Mouse (Mus musculus): ENCODE results near the gene Bud31. TPM values are rescaled to one million over a fixed set of nuclear protein-coding genes. Genes with fewer than 3 reads are reported as not detected.
"Not testable (repeated sequence)": the region's sequence is repeated elsewhere in the genome, so short reads cannot be mapped to it uniquely, and the experiment has no call there.

Bud31 gene
- 121 and 148 TPM in 2 replicates for polyA plus RNA-seq (2012; rRNA removed)

- DNase-seq (ENCODE audit: low read depth), result peak; percentile 98
- peak; percentile 58; the same call in 1 of the 2 replicates for TF ChIP-seq POLR2A (IDR thresholded peaks at IDR 0.05; ENCODE audit: borderline replicate concordance, extremely low read depth, insufficient read depth, insufficient read length, poor library complexity, severe bottlenecking)
- TF ChIP-seq CTCF (IDR thresholded peaks at IDR 0.05; ENCODE audit: borderline replicate concordance, extremely low read depth, insufficient read depth, insufficient read length), result no peak
Measured at GRCm38 (mm10) chr5:145139571-145140519, at the start of gene Bud31, which contains the start of gene Pdap1. Gene Bud31, plus strand, starts transcription at chr5:145140362. Gene Pdap1, minus strand, starts transcription at chr5:145140238.

- DNase-seq (ENCODE audit: low read depth), result no peak
- TF ChIP-seq CTCF (IDR thresholded peaks at IDR 0.05; ENCODE audit: borderline replicate concordance, extremely low read depth, insufficient read depth, insufficient read length) (no peak), POLR2A (IDR thresholded peaks at IDR 0.05; ENCODE audit: borderline replicate concordance, extremely low read depth, insufficient read depth, insufficient read length, poor library complexity, severe bottlenecking) (no peak)
Measured at GRCm38 (mm10) chr5:145096195-145096594, 44.0 kb upstream of the Bud31 start.

- TF ChIP-seq POLR2A (IDR thresholded peaks at IDR 0.05; ENCODE audit: borderline replicate concordance, extremely low read depth, insufficient read depth, insufficient read length, poor library complexity, severe bottlenecking) (no peak), CTCF (IDR thresholded peaks at IDR 0.05; ENCODE audit: borderline replicate concordance, extremely low read depth, insufficient read depth, insufficient read length) (no peak)
- no peak for DNase-seq (ENCODE audit: low read depth)
Measured at GRCm38 (mm10) chr5:145098340-145098821, 41.8 kb upstream of the Bud31 start.

- no peak for DNase-seq (ENCODE audit: low read depth)
- TF ChIP-seq CTCF (IDR thresholded peaks at IDR 0.05; ENCODE audit: borderline replicate concordance, extremely low read depth, insufficient read depth, insufficient read length), result no peak
- no peak for TF ChIP-seq POLR2A (IDR thresholded peaks at IDR 0.05; ENCODE audit: borderline replicate concordance, extremely low read depth, insufficient read depth, insufficient read length, poor library complexity, severe bottlenecking)
Measured at GRCm38 (mm10) chr5:145100960-145101359, 39.2 kb upstream of the Bud31 start.

- not testable (repeated sequence) for DNase-seq (ENCODE audit: low read depth)
Measured at GRCm38 (mm10) chr5:145101451-145101850, 38.7 kb upstream of the Bud31 start.

GRCm38 (mm10) chr5:145102706-145103105 lies 37.5 kb upstream of the Bud31 start:
- no peak for DNase-seq (ENCODE audit: low read depth)
- TF ChIP-seq POLR2A (IDR thresholded peaks at IDR 0.05; ENCODE audit: borderline replicate concordance, extremely low read depth, insufficient read depth, insufficient read length, poor library complexity, severe bottlenecking) (no peak), CTCF (IDR thresholded peaks at IDR 0.05; ENCODE audit: borderline replicate concordance, extremely low read depth, insufficient read depth, insufficient read length) (no peak)

GRCm38 (mm10) chr5:145104328-145104727 lies 35.8 kb upstream of the Bud31 start:
- no peak for TF ChIP-seq POLR2A (IDR thresholded peaks at IDR 0.05; ENCODE audit: borderline replicate concordance, extremely low read depth, insufficient read depth, insufficient read length, poor library complexity, severe bottlenecking)
- peak; percentile 3 for DNase-seq (ENCODE audit: low read depth)

GRCm38 (mm10) chr5:145105694-145106275 lies 34.4 kb upstream of the Bud31 start:
- no peak for DNase-seq (ENCODE audit: low read depth)
- no peak for TF ChIP-seq CTCF (IDR thresholded peaks at IDR 0.05; ENCODE audit: borderline replicate concordance, extremely low read depth, insufficient read depth, insufficient read length)
- TF ChIP-seq POLR2A (IDR thresholded peaks at IDR 0.05; ENCODE audit: borderline replicate concordance, extremely low read depth, insufficient read depth, insufficient read length, poor library complexity, severe bottlenecking), result no peak

GRCm38 (mm10) chr5:145110401-145110800 lies 29.8 kb upstream of the Bud31 start:
- DNase-seq (ENCODE audit: low read depth), result no peak
- TF ChIP-seq POLR2A (IDR thresholded peaks at IDR 0.05; ENCODE audit: borderline replicate concordance, extremely low read depth, insufficient read depth, insufficient read length, poor library complexity, severe bottlenecking) (no peak), CTCF (IDR thresholded peaks at IDR 0.05; ENCODE audit: borderline replicate concordance, extremely low read depth, insufficient read depth, insufficient read length) (no peak)

GRCm38 (mm10) chr5:145112566-145112965 lies 27.6 kb upstream of the Bud31 start:
- no peak for DNase-seq (ENCODE audit: low read depth)
- no peak for TF ChIP-seq POLR2A (IDR thresholded peaks at IDR 0.05; ENCODE audit: borderline replicate concordance, extremely low read depth, insufficient read depth, insufficient read length, poor library complexity, severe bottlenecking)
- no peak for TF ChIP-seq CTCF (IDR thresholded peaks at IDR 0.05; ENCODE audit: borderline replicate concordance, extremely low read depth, insufficient read depth, insufficient read length)

- TF ChIP-seq CTCF (IDR thresholded peaks at IDR 0.05; ENCODE audit: borderline replicate concordance, extremely low read depth, insufficient read depth, insufficient read length) (no peak), POLR2A (IDR thresholded peaks at IDR 0.05; ENCODE audit: borderline replicate concordance, extremely low read depth, insufficient read depth, insufficient read length, poor library complexity, severe bottlenecking) (no peak)
- DNase-seq (ENCODE audit: low read depth), result no peak
Measured at GRCm38 (mm10) chr5:145113416-145113815, 26.7 kb upstream of the Bud31 start.
